Mouse (Mus musculus) frontal cortex, adult 2 months (tissue): Measurements from ENCODE around the gene Lipn. TPM values are rescaled to one million over a fixed set of nuclear protein-coding genes. Genes with fewer than 3 reads are reported as not detected.

ENCODE experiments used
- DNase-seq, 2 experiments: peaks; one replicate each; pipeline ENCODE4 v3.0.0; 2022; ENCODE audit warnings: low spot score in 1 of 2; ENCODE audit errors: extremely low spot score in 1 of 2
- polyA plus RNA-seq: library from polyadenylated mRNA; depleted of rRNA; stranded (reverse); fragments of >200 nt; gene quantifications from 2 replicates; pipeline ENCODE4 v1.2.3, GENCODE M21; 2012; rRNA removed

Lipn gene
- not detected in 2 replicates for polyA plus RNA-seq

GRCm38 (mm10) chr19:34066779-34067472, at the start of gene Lipn:
Gene Lipn (plus strand): TSS chr19:34067358.
- DNase-seq = no peak

GRCm38 (mm10) chr19:34021440-34022172, 45.6 kb upstream of the Lipn start:
- DNase-seq = no peak

GRCm38 (mm10) chr19:34022759-34023158, 44.4 kb upstream of the Lipn start:
- peak in 1 of 2 experiments; percentile 10 for DNase-seq

- DNase-seq = no peak
These were observed 27.4 kb upstream of the Lipn start for GRCm38 (mm10) chr19:34039731-34040130.

GRCm38 (mm10) chr19:34043008-34043407, 24.1 kb upstream of the Lipn start:
- no peak for DNase-seq

GRCm38 (mm10) chr19:34049371-34050039, 17.7 kb upstream of the Lipn start:
- no peak for DNase-seq

- DNase-seq = peak in 1 of 2 experiments; percentile 35
These were observed 15.7 kb upstream of the Lipn start for GRCm38 (mm10) chr19:34051502-34051901.

- no peak for DNase-seq
These were observed 3.6 kb upstream of the Lipn start for GRCm38 (mm10) chr19:34063547-34063946.

- peak in 1 of 2 experiments; percentile 34 for DNase-seq
These were observed 3.1 kb upstream of the Lipn start for GRCm38 (mm10) chr19:34064059-34064458.

- DNase-seq = no peak
These were observed 7.1 kb downstream of the Lipn start for GRCm38 (mm10) chr19:34074239-34074638.

GRCm38 (mm10) chr19:34078130-34078529, 11.0 kb downstream of the Lipn start:
- DNase-seq = no peak

- no peak for DNase-seq
These were observed 22.0 kb downstream of the Lipn start for GRCm38 (mm10) chr19:34089011-34089680.

- DNase-seq = no peak
These were observed 28.2 kb downstream of the Lipn start for GRCm38 (mm10) chr19:34095381-34095780.

GRCm38 (mm10) chr19:34096228-34096627, 29.1 kb downstream of the Lipn start:
- no peak for DNase-seq

GRCm38 (mm10) chr19:34100633-34101032, 33.5 kb downstream of the Lipn start, which contains the start of gene Lipm:
Gene Lipm (plus strand): TSS chr19:34100933.
- no peak for DNase-seq

- DNase-seq = no peak
These were observed 34.7 kb downstream of the Lipn start for GRCm38 (mm10) chr19:34101888-34102287.

GRCm38 (mm10) chr19:34104841-34105240, 37.7 kb downstream of the Lipn start:
- no peak for DNase-seq

GRCm38 (mm10) chr19:34119102-34119501, 51.9 kb downstream of the Lipn start:
- DNase-seq = no peak

GRCm38 (mm10) chr19:34119653-34120052, 52.5 kb downstream of the Lipn start:
- no peak for DNase-seq

- DNase-seq = no peak
These were observed 53.1 kb downstream of the Lipn start for GRCm38 (mm10) chr19:34120107-34120731.
